Mouse (Mus musculus): ENCODE results near the gene Lrrc61. TPM values are rescaled to one million over a fixed set of nuclear protein-coding genes. Genes with fewer than 3 reads are reported as not detected.

The Lrrc61 gene
- polyA plus RNA-seq, 1 experiment from 2014 or later, result 24.0 TPM

DNA sequence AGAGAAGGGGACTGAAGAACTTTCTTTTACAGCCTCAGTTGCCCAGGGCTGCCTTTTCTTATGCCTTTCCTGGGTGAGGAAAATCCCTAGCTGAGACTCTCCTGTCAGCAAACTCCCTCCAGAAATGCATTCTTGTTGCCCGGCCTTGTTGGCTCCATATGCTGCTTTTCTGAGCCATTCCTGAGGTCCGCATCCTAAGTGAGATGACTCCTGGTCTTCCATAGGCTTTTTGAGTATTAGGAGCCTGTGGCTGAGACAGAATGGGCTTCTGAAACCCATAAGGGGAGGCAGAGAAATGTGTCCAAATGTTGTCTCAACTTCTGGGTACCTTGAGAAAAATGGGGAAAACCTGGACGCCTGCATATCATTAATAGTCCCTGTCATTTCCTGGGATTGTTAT, 19.4 kb downstream of the Lrrc61 start:
- H3K9me3 ChIP-seq (replicated peaks), result no peaks in the 10 kb centered on the region
- ATAC-seq (ENCODE audit: low FRiP score), result no peak
- no peak overlapping the region for H3K4me2 ChIP-seq
- no peaks in the 10 kb centered on the region for H3K27me3 ChIP-seq (replicated peaks)
- no peak overlapping the region for H3K27ac ChIP-seq (replicated peaks)
- 88% methylated on average over 3 of the region's 3 CpGs for WGBS
- H3K4me3 ChIP-seq (replicated peaks), result no peak overlapping the region
- no peaks in the 10 kb centered on the region for H3K36me3 ChIP-seq
- no peaks in the 10 kb centered on the region for H3K4me1 ChIP-seq
- no peak overlapping the region for H3K9ac ChIP-seq (replicated peaks)

DNA sequence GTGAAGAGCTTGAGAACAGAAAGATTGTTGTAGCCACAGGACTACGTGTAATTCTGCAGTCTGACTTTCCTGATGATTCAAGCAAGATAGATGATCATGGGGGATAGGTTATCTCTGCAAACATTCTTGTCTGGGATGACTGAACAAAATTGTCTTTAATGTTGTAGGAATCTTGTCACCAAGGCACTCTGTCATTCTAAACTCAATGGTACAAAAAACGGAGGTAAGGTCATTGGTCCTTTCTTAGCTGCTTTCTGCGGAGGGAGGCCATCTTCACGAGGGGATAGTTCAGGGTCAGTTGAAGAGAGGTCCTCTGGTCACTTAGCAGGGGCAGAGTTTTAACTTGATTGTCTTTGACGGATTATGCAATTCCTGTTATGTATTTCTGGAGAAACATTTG, 24.1 kb downstream of the Lrrc61 start:
- no peaks in the 10 kb centered on the region for H3K27me3 ChIP-seq (replicated peaks)
- ATAC-seq (ENCODE audit: low FRiP score), result no peak
- no peaks in the 10 kb centered on the region for H3K36me3 ChIP-seq
- H3K4me3 ChIP-seq (replicated peaks), result no peak overlapping the region
- no peak overlapping the region for H3K4me2 ChIP-seq
- H3K9me3 ChIP-seq (replicated peaks), result no peaks in the 10 kb centered on the region
- no peak overlapping the region for H3K9ac ChIP-seq (replicated peaks)
- H3K27ac ChIP-seq (replicated peaks), result no peak overlapping the region
- H3K4me1 ChIP-seq, result no peaks in the 10 kb centered on the region
- WGBS, result 72% methylated on average over 5 of the region's 5 CpGs

DNA sequence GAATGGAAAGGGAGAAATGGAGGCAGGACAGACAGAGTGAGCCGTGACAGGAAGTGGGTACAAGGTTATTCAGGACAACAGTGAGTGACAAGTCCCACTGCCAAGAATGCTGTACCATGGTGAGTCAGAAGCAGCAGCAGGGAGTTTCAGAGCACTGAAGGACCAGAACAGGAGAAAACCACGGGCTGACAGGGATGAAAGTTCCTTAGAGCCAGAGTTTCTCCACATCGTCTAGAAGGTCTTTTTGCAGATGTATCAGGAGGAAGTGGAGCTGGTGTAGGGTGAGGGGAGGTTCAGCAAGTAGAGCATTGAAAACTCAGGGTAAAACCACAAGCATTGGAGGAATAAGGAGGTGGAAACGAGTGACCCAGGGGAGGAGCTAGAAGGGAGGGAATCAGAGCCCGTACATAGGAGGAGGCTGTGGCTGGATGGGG, 24.6 kb downstream of the Lrrc61 start:
- H3K27me3 ChIP-seq (replicated peaks), result no peaks in the 10 kb centered on the region
- 54% methylated on average over 5 of the region's 5 CpGs for WGBS
- no peak for ATAC-seq (ENCODE audit: low FRiP score)

DNA sequence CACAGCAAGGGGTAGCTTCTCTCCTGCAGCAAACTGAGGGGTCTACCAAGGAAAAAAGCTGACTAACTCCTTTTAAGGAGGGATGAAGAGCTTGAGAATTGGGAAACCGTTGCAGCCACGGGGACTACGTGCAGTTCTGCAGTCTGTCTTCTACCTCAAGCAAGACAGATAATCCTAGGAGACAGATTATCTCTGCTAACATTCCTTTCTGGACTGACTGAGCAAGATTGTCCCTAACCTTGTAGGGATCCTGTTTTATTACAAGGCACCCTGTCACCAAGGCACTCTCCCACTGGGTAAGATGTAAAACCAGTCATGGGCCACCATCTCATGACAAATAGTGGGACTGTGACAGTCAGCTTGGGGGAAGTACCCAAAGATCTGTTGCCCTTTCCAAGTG, 26.7 kb downstream of the Lrrc61 start:
- no peak overlapping the region for H3K4me3 ChIP-seq (replicated peaks)
- H3K4me1 ChIP-seq, result no peaks in the 10 kb centered on the region
- WGBS, result 43% methylated on average over 3 of the region's 3 CpGs
- H3K9ac ChIP-seq (replicated peaks), result no peak overlapping the region
- H3K4me2 ChIP-seq, result no peak overlapping the region
- H3K27me3 ChIP-seq (replicated peaks), result no peaks in the 10 kb centered on the region
- H3K27ac ChIP-seq (replicated peaks), result no peak overlapping the region
- H3K9me3 ChIP-seq (replicated peaks), result no peaks in the 10 kb centered on the region
- H3K36me3 ChIP-seq, result no peaks in the 10 kb centered on the region
- no peak for ATAC-seq (ENCODE audit: low FRiP score)

More for the DNA sequence above, 24.6 kb downstream of the Lrrc61 start:
- no peaks in the 10 kb centered on the region for H3K9me3 ChIP-seq (replicated peaks)
- no peak overlapping the region for H3K9ac ChIP-seq (replicated peaks)
- no peaks in the 10 kb centered on the region for H3K4me1 ChIP-seq
- H3K4me2 ChIP-seq, result no peak overlapping the region
- no peak overlapping the region for H3K4me3 ChIP-seq (replicated peaks)
- H3K27ac ChIP-seq (replicated peaks), result no peak overlapping the region; the same call in 1 of the 2 replicates
- no peaks in the 10 kb centered on the region for H3K36me3 ChIP-seq

DNA sequence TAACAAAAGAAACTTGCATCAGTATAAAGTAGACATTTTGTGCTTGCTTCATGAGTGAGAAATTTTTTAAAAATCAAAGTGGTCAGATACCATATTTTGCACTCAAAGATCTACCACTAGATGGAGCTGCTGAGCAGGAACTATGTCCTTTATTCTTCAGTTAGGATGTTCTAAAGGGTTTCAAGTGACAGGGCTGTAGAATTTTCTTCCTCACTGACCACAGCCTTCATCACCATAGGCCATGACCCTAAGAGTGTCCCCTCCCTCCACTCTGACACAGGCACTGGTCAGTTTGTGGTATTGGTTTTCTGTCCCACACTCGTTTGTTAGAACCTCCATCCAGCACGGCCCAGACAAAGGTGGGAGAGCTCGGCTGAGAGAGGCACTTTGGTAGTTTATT, 27.4 kb downstream of the Lrrc61 start:
- WGBS, result 70% methylated on average over 3 of the region's 3 CpGs
- H3K36me3 ChIP-seq, result no peaks in the 10 kb centered on the region
- no peak overlapping the region for H3K4me2 ChIP-seq
- ATAC-seq (ENCODE audit: low FRiP score), result peak; percentile 45; the same call in 1 of the 2 replicates
- no peak overlapping the region for H3K9ac ChIP-seq (replicated peaks)
- H3K27me3 ChIP-seq (replicated peaks), result no peaks in the 10 kb centered on the region
- H3K9me3 ChIP-seq (replicated peaks), result no peaks in the 10 kb centered on the region
- H3K4me1 ChIP-seq, result no peaks in the 10 kb centered on the region
- H3K4me3 ChIP-seq (replicated peaks), result no peak overlapping the region
- H3K27ac ChIP-seq (replicated peaks), result no peak overlapping the region

DNA sequence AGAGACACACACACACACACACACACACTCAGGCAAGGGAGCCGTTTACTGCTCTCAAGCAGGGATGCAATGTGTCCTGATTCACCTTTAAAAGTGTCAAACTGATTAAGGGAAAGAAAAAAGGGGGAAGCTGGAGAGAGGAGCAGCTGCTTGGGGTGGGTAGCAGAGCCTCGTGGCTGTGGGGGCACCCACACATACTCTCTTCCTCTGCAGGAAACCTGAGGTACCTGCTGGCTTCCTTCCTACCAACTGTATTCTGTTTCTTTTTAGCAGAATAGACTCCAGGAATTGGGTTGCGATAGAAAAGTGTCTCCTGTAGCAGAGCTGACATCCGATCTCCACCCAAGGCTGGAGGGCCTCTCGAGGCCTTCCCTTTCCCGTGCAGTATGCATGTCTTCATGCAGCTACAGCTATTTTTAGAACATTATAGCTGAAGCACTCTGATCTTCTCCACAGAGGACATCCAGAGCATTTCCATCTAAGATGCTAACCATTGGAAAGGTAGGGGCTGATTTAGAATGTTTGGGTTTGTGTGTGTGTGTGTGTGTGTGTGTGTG, 34.7 kb downstream of the Lrrc61 start, which contains the start of gene Gm45021:
Gene Gm45021, plus strand, starts transcription at position 417 of the 557 bp plus-strand sequence.
- no peak within 1 kb of the TSS for H3K4me2 ChIP-seq
- H3K9ac ChIP-seq (replicated peaks), result no peak within 1 kb of the TSS
- WGBS, result 69% methylated on average over 6 of the region's 6 CpGs
- H3K36me3 ChIP-seq, result no peaks in the 10 kb centered on the region
- H3K4me3 ChIP-seq (replicated peaks), result no peak within 1 kb of the TSS
- no peak within 1 kb of the TSS for H3K27ac ChIP-seq (replicated peaks)
- H3K9me3 ChIP-seq (replicated peaks), result no peaks in the 10 kb centered on the region
- ATAC-seq (ENCODE audit: low FRiP score), result no peak
- H3K27me3 ChIP-seq (replicated peaks), result no peaks in the 10 kb centered on the region
- H3K4me1 ChIP-seq, result peaks cover 9% of the 10 kb centered on the region

DNA sequence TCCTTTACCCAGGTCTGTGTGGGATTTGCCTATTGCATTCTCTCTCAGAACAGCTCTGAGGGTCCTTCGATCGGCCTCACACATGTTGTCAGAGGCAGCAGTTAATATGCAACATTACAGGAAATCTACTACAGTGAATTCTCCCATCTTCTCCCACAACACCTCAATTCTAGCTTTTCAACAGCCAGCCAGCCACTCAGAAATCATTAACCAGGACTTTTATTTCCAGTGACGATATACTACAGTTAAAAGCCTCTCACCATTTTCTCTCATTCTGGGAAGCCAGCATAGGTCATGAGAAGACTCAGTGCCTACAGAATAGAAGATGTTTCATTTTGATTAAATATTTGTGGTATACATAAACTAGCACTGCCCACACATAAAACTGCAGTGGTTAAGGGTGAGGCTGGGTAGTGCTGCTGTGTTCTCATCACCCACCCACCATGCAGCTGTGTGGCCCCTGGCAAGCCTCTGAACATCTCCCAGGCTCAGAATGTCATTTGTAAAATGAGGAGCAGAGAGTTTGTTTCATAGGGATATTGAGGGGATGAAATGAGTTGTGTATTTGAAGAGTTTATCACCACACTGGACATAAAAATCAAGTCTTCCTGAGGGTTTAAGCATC, 36.7 kb downstream of the Lrrc61 start:
- H3K9ac ChIP-seq (replicated peaks), result no peak overlapping the region
- H3K4me2 ChIP-seq, result no peak overlapping the region
- H3K4me1 ChIP-seq, result peaks cover 23% of the 10 kb centered on the region
- H3K4me3 ChIP-seq (replicated peaks), result no peak overlapping the region
- 33% methylated on average over 3 of the region's 3 CpGs for WGBS
- H3K36me3 ChIP-seq, result peaks cover 6% of the 10 kb centered on the region
- H3K27ac ChIP-seq (replicated peaks), result no peak overlapping the region
- no peaks in the 10 kb centered on the region for H3K27me3 ChIP-seq (replicated peaks)
- H3K9me3 ChIP-seq (replicated peaks), result peaks cover 2% of the 10 kb centered on the region
- ATAC-seq (ENCODE audit: low FRiP score), result no peak

DNA sequence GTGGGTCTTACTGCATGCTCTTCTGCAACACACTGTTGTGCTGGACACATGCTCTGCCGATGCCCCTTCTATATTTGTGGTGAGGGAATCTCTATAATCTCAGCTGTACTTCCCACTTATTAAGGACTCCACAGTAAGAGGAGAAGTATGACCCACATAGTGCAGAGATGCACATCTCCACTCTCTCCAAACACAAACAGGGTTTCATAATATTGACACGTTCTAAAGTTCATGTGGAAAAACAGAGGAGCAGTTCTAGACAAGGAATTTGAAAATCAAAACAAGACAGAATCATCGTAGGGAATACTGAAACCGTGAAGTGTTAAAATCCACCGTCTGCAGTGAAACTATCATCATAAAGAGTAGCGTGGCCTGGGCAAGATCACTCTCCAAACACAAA, 37.3 kb downstream of the Lrrc61 start:
- Histone ChIP-seq H3K4me1 (peaks cover 23% of the 10 kb centered on the region), H3K27ac (replicated peaks) (no peak overlapping the region), H3K4me3 (replicated peaks) (no peak overlapping the region), H3K36me3 (peaks cover 12% of the 10 kb centered on the region), H3K9me3 (replicated peaks) (peaks cover 8% of the 10 kb centered on the region), H3K9ac (replicated peaks) (no peak overlapping the region), H3K4me2 (no peak overlapping the region), H3K27me3 (replicated peaks) (no peaks in the 10 kb centered on the region)
- WGBS, result 89% methylated on average over 6 of the region's 6 CpGs
- ATAC-seq (ENCODE audit: low FRiP score), result no peak

DNA sequence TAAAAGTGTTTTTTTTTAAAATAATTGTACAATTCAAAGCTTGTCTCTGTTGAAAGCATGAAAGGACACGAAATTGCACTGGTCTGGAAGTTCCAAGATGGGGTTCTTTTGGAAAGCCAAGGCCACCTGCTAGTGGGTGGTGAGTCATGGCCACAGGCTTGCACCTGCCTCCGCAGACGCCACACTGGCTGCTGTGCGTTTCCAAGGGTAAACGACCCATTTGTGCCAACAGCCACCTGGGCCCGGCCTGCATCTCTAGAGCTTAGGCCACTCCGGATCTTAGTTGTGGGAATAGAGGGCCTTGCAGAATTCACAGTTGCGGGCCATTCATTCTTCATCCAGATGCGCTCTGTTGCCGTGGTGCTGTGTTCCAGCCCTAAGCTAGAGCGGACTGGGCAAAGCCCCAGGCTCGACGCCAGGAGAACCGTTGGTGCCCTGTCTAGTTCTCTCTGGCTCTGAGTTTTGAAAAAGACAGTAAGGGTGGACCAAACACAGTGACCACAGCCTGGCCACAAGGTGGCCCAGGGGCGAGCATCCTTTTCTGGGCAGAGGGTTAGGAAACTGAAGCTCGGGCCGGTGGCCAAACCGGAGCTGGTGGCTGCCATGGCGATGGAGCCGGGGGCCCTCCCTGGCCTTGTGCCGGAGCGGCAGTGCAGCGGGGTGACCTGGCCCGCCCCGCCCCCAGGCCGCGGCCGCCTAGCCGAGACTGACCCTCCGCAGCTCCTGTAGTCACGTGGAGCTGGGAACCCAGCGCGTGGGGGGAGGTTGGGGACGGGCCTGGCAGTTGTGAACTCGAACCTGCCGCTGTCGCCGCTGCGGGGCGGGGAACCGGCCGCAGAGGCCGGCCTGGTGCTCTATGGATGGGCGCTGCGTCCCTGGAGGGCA, 38.8 kb downstream of the Lrrc61 start, which contains the start of the genes Repin1 and Gm44965:
Gene Repin1, plus strand, starts transcription at position 726 of the 885 bp plus-strand sequence.
Gene Gm44965, plus strand, starts transcription at position 784 of the 885 bp plus-strand sequence.
- ATAC-seq (ENCODE audit: low FRiP score), result peak; percentile 93

DNA sequence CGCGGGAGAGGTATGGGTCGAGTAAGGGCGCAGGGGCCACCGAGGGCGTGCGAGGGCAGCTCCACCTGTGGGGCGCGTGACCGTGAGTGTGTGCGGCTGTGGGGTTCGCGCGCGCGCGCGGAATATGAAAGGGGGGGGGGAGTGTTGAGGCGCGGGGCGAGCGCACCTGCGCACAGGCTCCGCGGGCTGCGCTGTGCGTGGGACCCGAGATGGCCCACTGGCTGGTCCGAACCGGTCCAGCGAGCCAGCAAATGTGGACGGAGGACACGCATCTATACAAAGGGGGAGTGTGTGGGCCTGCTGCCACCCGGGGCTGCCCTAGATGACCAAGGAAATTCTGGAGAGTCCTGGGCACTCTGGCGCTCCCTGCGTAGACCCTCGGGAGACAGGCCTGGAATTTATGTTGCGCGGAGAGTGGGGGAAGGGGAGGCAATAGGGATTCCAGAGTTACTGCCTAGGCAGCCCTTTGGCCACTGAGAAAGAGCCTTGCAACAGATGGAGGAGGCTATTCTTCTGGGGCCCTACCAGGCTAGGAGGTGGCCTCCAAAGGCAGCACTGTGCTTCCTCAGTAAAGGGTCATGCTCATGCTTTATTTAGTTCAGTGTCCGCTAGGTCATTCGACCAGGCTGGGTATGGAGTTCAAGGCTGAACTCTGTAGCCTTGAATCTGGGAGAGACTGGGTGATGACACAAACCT, 39.6 kb downstream of the Lrrc61 start:
- H3K27me3 ChIP-seq (replicated peaks), result no peaks in the 10 kb centered on the region
- H3K4me1 ChIP-seq, result peaks cover 23% of the 10 kb centered on the region

More for the DNA sequence above, 38.8 kb downstream of the Lrrc61 start, which contains the start of the genes Repin1 and Gm44965:
- Histone ChIP-seq H3K27ac (replicated peaks) (peak within 1 kb of the TSS; percentile 98), H3K27me3 (replicated peaks) (no peaks in the 10 kb centered on the region), H3K9me3 (replicated peaks) (peaks cover 18% of the 10 kb centered on the region), H3K4me2 (peak within 1 kb of the TSS; percentile 75), H3K4me1 (peaks cover 23% of the 10 kb centered on the region), H3K4me3 (replicated peaks) (peak within 1 kb of the TSS; percentile 81), H3K36me3 (peaks cover 27% of the 10 kb centered on the region), H3K9ac (replicated peaks) (peak within 1 kb of the TSS; percentile 93)
- WGBS, result 2% methylated on average over 45 of the region's 45 CpGs

DNA sequence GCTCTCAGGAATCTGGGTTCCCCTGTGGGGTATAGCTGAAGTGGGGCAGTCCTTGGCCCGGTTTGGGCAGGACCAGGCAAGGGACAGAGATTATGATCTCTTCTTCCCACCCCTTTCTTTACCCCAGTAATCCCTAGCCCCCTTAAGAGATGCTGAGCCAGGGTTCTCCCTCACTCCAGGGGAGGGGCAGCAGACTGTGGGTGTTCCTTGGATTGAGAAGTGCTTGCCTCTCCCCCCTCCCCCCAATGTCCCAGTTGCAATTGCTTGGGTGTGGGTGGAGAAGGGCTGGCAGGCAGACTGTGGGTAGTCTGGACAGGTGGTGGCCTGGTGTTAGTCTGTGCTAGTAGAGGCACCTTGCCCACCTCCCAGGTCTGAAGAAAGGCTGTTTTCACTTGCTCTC, 40.7 kb downstream of the Lrrc61 start:
- no peaks in the 10 kb centered on the region for H3K27me3 ChIP-seq (replicated peaks)
- peaks cover 45% of the 10 kb centered on the region for H3K36me3 ChIP-seq
- peak overlapping the region; percentile 75 for H3K4me2 ChIP-seq
- peaks cover 18% of the 10 kb centered on the region for H3K9me3 ChIP-seq (replicated peaks)
- H3K27ac ChIP-seq (replicated peaks), result peak overlapping the region; percentile 98; the same call in 1 of the 2 replicates
- ATAC-seq (ENCODE audit: low FRiP score), result no peak
- WGBS, result 50% methylated on average over 1 of the region's 1 CpGs
- H3K9ac ChIP-seq (replicated peaks), result no peak overlapping the region
- H3K4me1 ChIP-seq, result peaks cover 23% of the 10 kb centered on the region
- peak overlapping the region; percentile 81 for H3K4me3 ChIP-seq (replicated peaks)

More for the DNA sequence above, 39.6 kb downstream of the Lrrc61 start:
- peak overlapping the region; percentile 75 for H3K4me2 ChIP-seq
- H3K9me3 ChIP-seq (replicated peaks), result peaks cover 18% of the 10 kb centered on the region
- peaks cover 34% of the 10 kb centered on the region for H3K36me3 ChIP-seq
- peak; percentile 88 for ATAC-seq (ENCODE audit: low FRiP score)
- WGBS, result under 1% methylated on average over 37 of the region's 41 CpGs
- peak overlapping the region; percentile 93 for H3K9ac ChIP-seq (replicated peaks)
- H3K4me3 ChIP-seq (replicated peaks), result peak overlapping the region; percentile 81
- peak overlapping the region; percentile 98 for H3K27ac ChIP-seq (replicated peaks)
